Comparison of ENCODE assay signal across 28 mouse cellular contexts in genomic region chr14:54944939-54945338, GRCm38 (mm10). TPM values are rescaled to one million over a fixed set of nuclear protein-coding genes. Genes with fewer than 3 reads are reported as not detected.
DNase-seq lines count a peak whose midpoint lies in the region; ATAC-seq and TF ChIP-seq lines count a peak whose summit lies in the region.
"Had no signal": no experiment of that assay in that cellular context is flagged by ENCODE, and none has a peak within 500 bp of the region (broad histone marks: within the 10 kb centered on the region; RNA-seq: fewer than 3 reads in every experiment).

No protein-coding gene starts in this region.

- no peak overlapping the region for H3K9ac ChIP-seq in heart, postnatal 0 days (replicated peaks; ENCODE audit: low read depth, low read length)
- H3K9ac ChIP-seq: embryonic facial prominence, embryonic 12.5 days; forebrain, embryonic 13.5 days; forebrain, embryonic 15.5 days; forebrain, postnatal 0 days had no signal

- H3K4me2 ChIP-seq in heart, postnatal 0 days (ENCODE audit: low read depth, low read length): no peak overlapping the region
- H3K4me2 ChIP-seq: embryonic facial prominence, embryonic 12.5 days; forebrain, embryonic 13.5 days; forebrain, embryonic 15.5 days had no signal

- H3K36me3 ChIP-seq in heart, postnatal 0 days (replicated peaks; ENCODE audit: control insufficient read depth, insufficient read depth, low read length): peaks cover 96% of the 10 kb centered on the region
- H3K36me3 ChIP-seq: embryonic facial prominence, embryonic 10.5 days; embryonic facial prominence, embryonic 12.5 days; forebrain, embryonic 15.5 days; G1E had no signal

- no peaks in the 10 kb centered on the region for H3K27me3 ChIP-seq in heart, postnatal 0 days (ENCODE audit: control insufficient read depth, insufficient read depth, low read length)
- H3K27me3 ChIP-seq: embryonic facial prominence, embryonic 12.5 days; forebrain, embryonic 13.5 days; forebrain, embryonic 15.5 days; Patski had no signal

- TF ChIP-seq CTCF in heart, postnatal 0 days (IDR thresholded peaks at IDR 0.05; ENCODE audit: low read depth): no peak

- WGBS in heart, postnatal 0 days: 51% methylated on average over 2 of the region's 2 CpGs

- H3K27ac ChIP-seq in heart, postnatal 0 days (ENCODE audit: low read depth): peak overlapping the region; percentile 16; the same call in 1 of the 2 replicates
- H3K27ac ChIP-seq: embryonic facial prominence, embryonic 10.5 days; embryonic facial prominence, embryonic 12.5 days; forebrain, embryonic 13.5 days; forebrain, embryonic 15.5 days had no signal

- no peak for ATAC-seq in heart, postnatal 0 days (ENCODE audit: insufficient read depth, low read depth)
- ATAC-seq: activated CD4-positive, CD25-positive, alpha-beta regulatory T cell, adult 4 months; CD4-positive, CD25-positive, alpha-beta regulatory T cell, adult 4 months; forebrain, embryonic 13.5 days; forebrain, embryonic 15.5 days; forebrain, postnatal 0 days; Patski had no signal

- no peaks in the 10 kb centered on the region for H3K9me3 ChIP-seq in heart, postnatal 0 days (replicated peaks; ENCODE audit: control insufficient read depth, low read length)
- H3K9me3 ChIP-seq: embryonic facial prominence, embryonic 10.5 days; embryonic facial prominence, embryonic 12.5 days; forebrain, embryonic 13.5 days; forebrain, embryonic 15.5 days; G1E had no signal

- no peak overlapping the region for H3K4me3 ChIP-seq in heart, postnatal 0 days (ENCODE audit: low read depth, low read length)
- H3K4me3 ChIP-seq: embryonic facial prominence, embryonic 10.5 days; embryonic facial prominence, embryonic 12.5 days; forebrain, embryonic 13.5 days; forebrain, embryonic 15.5 days had no signal

- no peak for TF ChIP-seq EP300 in heart, postnatal 0 days (IDR thresholded peaks at IDR 0.05; ENCODE audit: low read depth)

- peak; percentile 6 for DNase-seq in heart, postnatal 0 days (ENCODE audit: low spot score)
- no peak for DNase-seq in heart, adult 11 months
- DNase-seq in heart, postnatal 4 days: peak; percentile 27
- DNase-seq in heart, adult 8-10 months (ENCODE audit: low spot score): no peak
- no peak for DNase-seq in yolk sac, embryonic 10.5 days (ENCODE audit: low spot score)
- DNase-seq: adrenal gland, adult 8-10 months; adrenal gland, postnatal 14 days; adrenal gland, postnatal 36 days; B cell, adult 2 months; cerebellum, adult 11-12 months; cerebellum, adult 2 months; cerebellum, adult 9-10 months; cerebellum, postnatal 10 days; cerebellum, postnatal 25 days; forebrain, postnatal 0 days had no signal

- no peaks in the 10 kb centered on the region for H3K4me1 ChIP-seq in heart, postnatal 0 days (ENCODE audit: control insufficient read depth, insufficient read depth)
- H3K4me1 ChIP-seq: embryonic facial prominence, embryonic 10.5 days; embryonic facial prominence, embryonic 12.5 days; forebrain, embryonic 13.5 days; forebrain, embryonic 15.5 days had no signal

RNA-seq across cellular contexts. Expression of gene Cmtm5, which starts 8.9 kb away (rescaled TPM):
- 3.1 and 8.1 TPM in 2 replicates for total RNA-seq in heart, postnatal 0 days (2014; rRNA removed; ENCODE audit: low replicate concordance)
- polyA plus RNA-seq in heart, postnatal 0 days (2015; fragmentation: Nextera tagmentation; extraction: Ambion mirVana): 0.34 and 0.85 TPM in 2 replicates
- under 1 TPM in 1 of 2 experiments, not detected in 1; 0.33 TPM for total RNA-seq in heart, postnatal 4 days (2021)
- total RNA-seq in heart, adult 8-10 months (2022): 1 to 10 TPM in 1 of 4 experiments, under 1 TPM in 1, not detected in 2; 0.41 to 1.2 TPM
- total RNA-seq: CH12.LX, G1E had no signal
- polyA plus RNA-seq: CD4-positive, CD25-positive, alpha-beta regulatory T cell, adult 4 months; G1E; Patski had no signal

RNA-seq across cellular contexts. Expression of gene Il25, which starts 12.4 kb away (rescaled TPM):
- not detected in 2 replicates for total RNA-seq in heart, postnatal 0 days (2014; rRNA removed; ENCODE audit: low replicate concordance)
- 0.11 TPM in 1 of 2 replicates, not detected in the other for polyA plus RNA-seq in heart, postnatal 0 days (2015; fragmentation: Nextera tagmentation; extraction: Ambion mirVana)
- not detected for total RNA-seq in heart, postnatal 4 days (2021)
- not detected for total RNA-seq in heart, adult 8-10 months (2022)
- total RNA-seq: adrenal gland, adult 18-20 months; adrenal gland, adult 8-10 months; adrenal gland, postnatal 14 days; adrenal gland, postnatal 36 days; CH12.LX; G1E had no signal
- polyA plus RNA-seq: activated CD4-positive, CD25-positive, alpha-beta regulatory T cell, adult 4 months; CD4-positive, CD25-positive, alpha-beta regulatory T cell, adult 4 months; embryonic facial prominence, embryonic 10.5 days; forebrain, embryonic 11.5 days; G1E; Patski had no signal

RNA-seq across cellular contexts. Expression of gene Efs, which starts 19.0 kb away (rescaled TPM):
- 12.5 and 22.2 TPM in 2 replicates for total RNA-seq in heart, postnatal 0 days (2014; rRNA removed; ENCODE audit: low replicate concordance)
- 3.9 and 4.1 TPM in 2 replicates for polyA plus RNA-seq in heart, postnatal 0 days (2015; fragmentation: Nextera tagmentation; extraction: Ambion mirVana)
- 10 to 100 TPM; 10.5 to 10.9 TPM for total RNA-seq in heart, postnatal 4 days (2021)
- 1 to 10 TPM; 1.6 to 2.6 (median 2.2) TPM for total RNA-seq in heart, adult 8-10 months (2022)
- total RNA-seq: CH12.LX, G1E had no signal
- polyA plus RNA-seq: activated CD4-positive, CD25-positive, alpha-beta regulatory T cell, adult 4 months; CD4-positive, CD25-positive, alpha-beta regulatory T cell, adult 4 months; G1E; Patski had no signal

RNA-seq across cellular contexts. Expression of gene Myh6, which starts 21.8 kb away (rescaled TPM):
- total RNA-seq in heart, postnatal 0 days (2014; rRNA removed; ENCODE audit: low replicate concordance): 3,860 and 3,976 TPM in 2 replicates
- polyA plus RNA-seq in heart, postnatal 0 days (2015; fragmentation: Nextera tagmentation; extraction: Ambion mirVana): 8,242 and 9,737 TPM in 2 replicates
- over 10,000 TPM; 15,879 to 17,172 TPM for total RNA-seq in heart, postnatal 4 days (2021)
- over 10,000 TPM; 18,156 to 23,973 (median 22,335) TPM for total RNA-seq in heart, adult 8-10 months (2022)
- total RNA-seq: adrenal gland, adult 8-10 months; adrenal gland, postnatal 36 days had no signal
- polyA plus RNA-seq: activated CD4-positive, CD25-positive, alpha-beta regulatory T cell, adult 4 months; CD4-positive, CD25-positive, alpha-beta regulatory T cell, adult 4 months; forebrain, embryonic 11.5 days had no signal

RNA-seq across cellular contexts. Expression of gene Gm17428, which starts 31.8 kb away (rescaled TPM):
- total RNA-seq in heart, postnatal 0 days (2014; rRNA removed; ENCODE audit: low replicate concordance): not detected in 2 replicates
- not detected in 2 replicates for polyA plus RNA-seq in heart, postnatal 0 days (2015; fragmentation: Nextera tagmentation; extraction: Ambion mirVana)
- total RNA-seq in heart, postnatal 4 days (2021): not detected
- total RNA-seq in heart, adult 8-10 months (2022): not detected
- total RNA-seq: adrenal gland, adult 18-20 months; adrenal gland, adult 8-10 months; adrenal gland, postnatal 14 days; adrenal gland, postnatal 36 days; CH12.LX; forebrain, postnatal 0 days; G1E had no signal
- polyA plus RNA-seq: activated CD4-positive, CD25-positive, alpha-beta regulatory T cell, adult 4 months; CD4-positive, CD25-positive, alpha-beta regulatory T cell, adult 4 months; cerebellum, adult 2 months; cortical plate, adult 2 months; embryonic facial prominence, embryonic 10.5 days; embryonic facial prominence, embryonic 12.5 days; embryonic facial prominence, embryonic 14.5 days; forebrain, embryonic 11.5 days; forebrain, embryonic 13.5 days; forebrain, embryonic 15.5 days; forebrain, postnatal 0 days; G1E; Patski had no signal

Comparison
In these comparisons a context has a peak if more than half of its experiments do, and no peak if none do; other contexts are left out.
1. DNase-seq: peak in heart, postnatal 0 days (single experiment) and heart, postnatal 4 days (single experiment); none in heart, adult 11 months (single experiment), heart, adult 8-10 months (single experiment) and yolk sac, embryonic 10.5 days (single experiment).